Mouse (Mus musculus) activated CD4-positive, CD25-positive, alpha-beta regulatory T cell (primary cell): ENCODE results near the gene Rint1. TPM values are rescaled to one million over a fixed set of nuclear protein-coding genes. Genes with fewer than 3 reads are reported as not detected.

ENCODE experiments used
- polyA plus RNA-seq, 2 experiments: library from polyadenylated mRNA; unstranded; fragments of 100-300 nt; shearing (Covaris generic); gene quantifications; one replicate each; pipeline ENCODE4 v1.2.1; 2017

Gene Rint1
- polyA plus RNA-seq = 10 to 100 TPM; 20.8 to 22.9 TPM

GRCm38 (mm10) chr5:23787536-23788389, at the start of gene Rint1:
Gene Rint1 (plus strand): TSS chr5:23787711.

GRCm38 (mm10) chr5:23782931-23783877, 4.3 kb upstream of the Rint1 start, which contains the start of gene Pus7:
Gene Pus7 (minus strand): TSS chr5:23783711.

GRCm38 (mm10) chr5:23843674-23844530, 56.4 kb downstream of the Rint1 start, which contains the start of gene Tomm7:
Gene Tomm7 (minus strand): TSS chr5:23844161.

Other genes starting within 250 kb of the Rint1 start
- gene Srpk2, start 103.1 kb upstream of the Rint1 start, polyA plus RNA-seq = 10 to 100 TPM; 52.5 to 58.0 TPM
- 10 to 100 TPM; 15.5 to 17.5 TPM for gene Pus7, start 4.0 kb upstream of the Rint1 start, polyA plus RNA-seq
- 10 to 100 TPM; 67.2 to 84.3 TPM for gene Tomm7, start 56.5 kb downstream of the Rint1 start, polyA plus RNA-seq
- 10 to 100 TPM in 1 of 2 experiments, 1 to 10 TPM in 1; 9.5 to 24.7 TPM for gene Fam126a, start 243.0 kb downstream of the Rint1 start, polyA plus RNA-seq